Mouse (Mus musculus) adrenal gland, adult (tissue): Measurements from ENCODE around the gene Rpf2.

ENCODE experiments used
- DNase-seq, 2 experiments: peaks; one replicate each; pipeline ENCODE4 v3.0.0; 2022 to 2023; ENCODE audit warnings: low spot score in 1 of 2; ENCODE audit not compliant: inconsistent age in 2 of 2

Rpf2 gene

GRCm38 (mm10) chr10:40246374-40247165 is at the start of gene Rpf2:
Gene Rpf2, minus strand, starts transcription at chr10:40247036.
- peak; percentile 86 to 93 for DNase-seq

GRCm38 (mm10) chr10:40292640-40293039 is 45.8 kb upstream of the Rpf2 start:
- peak in 1 of 2 experiments; percentile 51 for DNase-seq

GRCm38 (mm10) chr10:40286767-40287166 is 39.9 kb upstream of the Rpf2 start:
- no peak for DNase-seq

GRCm38 (mm10) chr10:40285571-40285970 is 38.7 kb upstream of the Rpf2 start:
- DNase-seq, result no peak

GRCm38 (mm10) chr10:40284997-40285396 is 38.2 kb upstream of the Rpf2 start:
- no peak for DNase-seq

- DNase-seq, result no peak
These were observed 37.5 kb upstream of the Rpf2 start for GRCm38 (mm10) chr10:40284179-40284831.

- no peak for DNase-seq
These were observed 36.8 kb upstream of the Rpf2 start for GRCm38 (mm10) chr10:40283636-40284035.

- no peak for DNase-seq
These were observed 34.7 kb upstream of the Rpf2 start for GRCm38 (mm10) chr10:40281565-40281964.

- DNase-seq, result no peak
These were observed 31.5 kb upstream of the Rpf2 start for GRCm38 (mm10) chr10:40278317-40278716.

GRCm38 (mm10) chr10:40275991-40276390 is 29.2 kb upstream of the Rpf2 start:
- no peak for DNase-seq

GRCm38 (mm10) chr10:40273938-40274337 is 27.1 kb upstream of the Rpf2 start:
- peak; percentile 39 to 59 for DNase-seq

GRCm38 (mm10) chr10:40271216-40271615 is 24.4 kb upstream of the Rpf2 start:
- no peak for DNase-seq

- no peak for DNase-seq
These were observed 18.1 kb upstream of the Rpf2 start for GRCm38 (mm10) chr10:40264920-40265319.

GRCm38 (mm10) chr10:40263691-40264090 is 16.9 kb upstream of the Rpf2 start:
- DNase-seq, result peak; percentile 74 to 86

- DNase-seq, result no peak
These were observed 15.4 kb upstream of the Rpf2 start for GRCm38 (mm10) chr10:40262200-40262599.

GRCm38 (mm10) chr10:40260305-40260704 is 13.5 kb upstream of the Rpf2 start:
- no peak for DNase-seq

GRCm38 (mm10) chr10:40259542-40259941 is 12.7 kb upstream of the Rpf2 start:
- DNase-seq, result no peak

GRCm38 (mm10) chr10:40258976-40259375 is 12.1 kb upstream of the Rpf2 start:
- peak in 1 of 2 experiments; percentile 85 for DNase-seq

- DNase-seq, result peak; percentile 67 to 85
These were observed 11.6 kb upstream of the Rpf2 start for GRCm38 (mm10) chr10:40258401-40258966.

GRCm38 (mm10) chr10:40257414-40258255 is 10.8 kb upstream of the Rpf2 start, which contains the start of gene Gtf3c6:
Gene Gtf3c6, minus strand, starts transcription at chr10:40258108.
- DNase-seq, result peak; percentile 93 to 98

GRCm38 (mm10) chr10:40256716-40257115 is 9.9 kb upstream of the Rpf2 start:
- DNase-seq, result peak; percentile 71 to 88
